Mouse (Mus musculus): ENCODE measurements around the gene Bahd1.

Bahd1 gene

DNA sequence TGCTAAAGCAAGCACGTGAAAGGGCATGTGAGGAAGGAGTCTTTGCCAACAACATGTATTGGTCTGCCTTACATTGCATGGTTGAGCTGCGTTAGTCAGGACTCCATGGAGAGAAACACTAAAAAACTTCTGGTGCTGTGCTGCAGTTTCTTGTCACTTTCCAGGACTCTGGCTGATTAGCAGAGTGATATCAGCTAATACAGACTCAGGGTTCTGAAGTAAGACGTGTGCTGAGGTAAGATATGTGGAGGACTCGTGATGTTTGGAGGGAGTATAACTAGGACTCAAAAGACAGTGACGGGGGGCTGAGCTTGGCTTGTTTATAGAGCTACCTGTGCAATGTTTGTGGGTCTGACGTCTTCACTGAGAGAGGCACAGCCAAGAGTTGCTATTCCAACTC is 43.1 kb downstream of the Bahd1 start:
- DNase-seq = no peak

GRCm38 (mm10) chr2:118948818-118949217 is 48.6 kb downstream of the Bahd1 start:
- DNase-seq = no peak

- no peak for DNase-seq
These were observed 49.5 kb downstream of the Bahd1 start for GRCm38 (mm10) chr2:118949699-118950098.

- DNase-seq = no peak
These were observed 56.3 kb downstream of the Bahd1 start for GRCm38 (mm10) chr2:118956497-118956896.

DNA sequence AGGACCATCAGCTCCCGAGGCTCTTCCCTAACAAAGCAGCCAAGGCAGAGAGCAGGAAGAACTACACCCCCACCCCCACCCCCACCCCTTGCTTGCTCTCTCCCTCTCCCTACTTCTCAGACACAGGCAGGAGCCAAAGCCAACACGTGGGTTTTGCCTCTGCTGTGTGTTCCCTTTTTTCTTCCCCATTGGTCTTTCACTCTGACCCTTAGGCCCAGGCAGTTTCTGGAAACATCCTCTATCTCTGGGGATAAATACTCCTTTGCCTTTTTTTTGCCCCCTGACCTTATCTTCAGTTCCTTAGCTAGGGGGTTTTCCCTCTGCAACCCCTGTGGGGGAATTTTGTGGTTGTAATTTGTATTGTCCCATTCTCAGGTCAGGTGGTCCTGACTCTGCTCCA is 59.5 kb downstream of the Bahd1 start:
- DNase-seq = no peak

DNA sequence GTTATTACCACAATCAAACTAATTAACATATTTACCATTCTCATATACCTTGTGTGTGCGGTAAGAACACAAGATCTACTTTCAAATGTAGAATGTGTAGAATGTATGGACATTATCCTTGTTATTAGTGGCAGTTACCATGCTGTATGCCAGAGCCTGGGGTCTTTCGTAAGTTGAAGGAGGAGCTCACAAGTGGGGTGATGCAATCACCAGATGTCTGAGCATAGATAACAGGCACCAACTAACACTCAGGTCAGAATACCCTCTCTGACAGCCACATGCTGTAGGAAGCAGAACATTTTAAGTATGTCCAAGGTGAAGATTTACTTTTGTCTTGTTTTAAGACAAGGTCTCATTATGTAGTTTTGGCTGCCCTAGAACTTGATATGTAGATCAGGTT is 60.2 kb downstream of the Bahd1 start:
- no peak for DNase-seq

DNA sequence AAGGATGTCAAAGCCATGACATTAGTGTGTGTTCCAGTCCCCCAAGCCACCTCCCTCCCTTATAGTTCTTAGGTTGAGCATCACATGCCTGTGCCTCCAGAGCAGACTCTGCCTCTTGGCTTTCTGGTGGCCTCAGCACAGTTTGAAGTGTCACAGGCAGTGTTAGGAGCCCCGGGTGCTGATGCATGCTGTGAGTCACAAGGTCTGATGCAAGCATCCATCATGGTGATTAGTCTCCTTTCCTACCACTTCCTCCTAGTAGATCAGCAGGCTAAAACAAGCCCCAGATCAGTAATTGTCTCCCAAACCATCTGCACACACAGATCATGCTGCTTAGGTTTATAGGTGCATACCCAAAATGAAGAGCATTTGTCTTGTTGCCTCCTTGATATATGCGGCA is 61.4 kb downstream of the Bahd1 start:
- no peak for DNase-seq

DNA sequence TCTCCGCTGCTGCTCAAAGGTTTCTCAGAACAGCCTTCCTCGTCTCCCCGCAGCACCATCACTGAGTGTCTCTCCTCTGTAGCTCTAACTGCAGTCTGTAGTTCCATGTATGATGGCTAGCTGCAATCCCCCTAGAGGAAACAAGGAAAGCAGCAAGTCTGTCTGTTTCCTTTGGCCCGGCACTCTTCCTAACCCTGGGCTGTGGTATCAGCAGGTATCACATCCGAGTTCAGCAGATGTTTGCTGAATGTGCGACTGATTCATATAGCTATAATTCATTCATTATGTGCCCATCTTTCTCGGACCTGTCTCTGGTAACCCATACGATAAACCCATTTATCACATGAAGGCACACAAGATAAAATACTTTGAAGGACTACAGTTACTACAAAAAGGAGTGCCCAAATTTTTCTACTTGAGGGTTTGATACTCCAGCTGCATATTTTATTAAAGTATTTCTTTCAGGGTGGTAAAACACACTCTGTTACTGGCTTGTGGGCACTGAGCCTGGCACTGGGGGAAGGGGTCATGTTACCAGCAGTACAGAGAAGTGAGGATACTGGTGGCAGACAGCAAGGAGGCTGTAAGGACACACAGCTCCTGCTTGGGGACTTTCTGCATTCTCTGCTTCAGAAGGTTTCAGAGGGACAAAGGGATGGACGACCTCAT is 63.0 kb downstream of the Bahd1 start:
- no peak for DNase-seq

GRCm38 (mm10) chr2:118963676-118964012 is 63.5 kb downstream of the Bahd1 start:
- DNase-seq = no peak

DNA sequence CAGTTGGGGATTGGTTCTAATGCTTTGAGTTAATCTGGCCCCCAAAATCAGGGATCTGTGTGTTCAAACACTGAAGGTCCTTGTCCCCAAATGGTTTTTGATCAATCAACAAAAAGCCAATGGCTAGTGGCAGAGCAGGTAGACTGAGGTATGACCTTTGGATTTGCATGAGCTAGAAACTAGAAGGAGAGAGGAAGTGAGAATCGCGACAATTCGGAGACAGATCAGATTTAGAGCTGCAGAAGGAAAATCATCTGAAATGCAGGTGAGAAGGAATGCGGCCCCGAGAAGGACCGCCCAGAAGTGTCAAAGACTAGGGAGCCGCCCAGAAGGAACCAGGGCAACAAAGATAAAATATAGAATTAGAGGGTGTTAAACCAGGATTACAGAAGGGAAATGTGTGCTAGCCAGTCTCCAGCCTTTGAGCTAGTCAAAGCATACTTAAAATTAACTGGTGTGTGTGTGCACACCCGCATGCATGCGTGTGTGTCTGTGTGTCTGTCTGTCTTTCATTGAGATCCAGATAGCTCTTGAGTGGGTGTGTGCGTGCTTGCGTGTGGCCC is 69.5 kb downstream of the Bahd1 start:
- DNase-seq = no peak

GRCm38 (mm10) chr2:118972048-118972447 is 71.9 kb downstream of the Bahd1 start:
- no peak for DNase-seq

- peak; percentile 90 to 91 for DNase-seq
These were observed 72.7 kb downstream of the Bahd1 start for GRCm38 (mm10) chr2:118972687-118973376.
